Mouse (Mus musculus) hindbrain, embryonic 12.5 days (tissue): ENCODE measurements at regions not wholly inside any gene's neighbourhood (a gene's known extent, or its start where the extent isn't known, plus 50 kb on each side); places are given as distances from the start of the nearest gene placed in this dataset.
"Not testable (repeated sequence)": the region's sequence is repeated elsewhere in the genome, so short reads cannot be mapped to it uniquely, and the experiment has no call there.

ENCODE experiments used
- ATAC-seq: fragments of 200-750 bp; cut with Nextera tagmentation; 2 replicates; pipeline ENCODE4 v1.8.0; 2017; ENCODE audit warnings: moderate TSS enrichment; ENCODE audit not compliant: low FRiP score
- H3K27ac ChIP-seq: fragments of 300-500 bp; sonication (generic); 2 replicates; pipeline ENCODE4 v1.5.1; 2016; ENCODE audit warnings: mild to moderate bottlenecking
- H3K27me3 ChIP-seq: fragments of 300-500 bp; sonication (generic); 2 replicates; pipeline ENCODE4 v1.6.1; 2016; ENCODE audit warnings: mild to moderate bottlenecking
- H3K36me3 ChIP-seq: fragments of 300-500 bp; sonication (generic); 2 replicates; pipeline ENCODE4 v1.6.1; 2016; ENCODE audit warnings: mild to moderate bottlenecking
- H3K4me1 ChIP-seq: fragments of 300-500 bp; sonication (generic); 2 replicates; pipeline ENCODE4 v1.6.1; 2016
- H3K4me2 ChIP-seq: fragments of 300-500 bp; sonication (generic); replicated peaks from 2 replicates; pipeline ENCODE4 v1.6.1; 2016; ENCODE audit warnings: mild to moderate bottlenecking
- H3K4me3 ChIP-seq: fragments of 300-500 bp; sonication (generic); 2 replicates; pipeline ENCODE4 v1.5.1; 2016; ENCODE audit warnings: mild to moderate bottlenecking
- H3K9ac ChIP-seq: fragments of 300-500 bp; sonication (generic); 2 replicates; pipeline ENCODE4 v1.6.1; 2016; ENCODE audit warnings: mild to moderate bottlenecking, moderate library complexity
- H3K9me3 ChIP-seq: fragments of 300-500 bp; sonication (generic); replicated peaks from 2 replicates; pipeline ENCODE4 v1.6.1; 2016; ENCODE audit warnings: mild to moderate bottlenecking
- WGBS: fragments of 180-500 bp; shearing (Covaris S2); methylation state at CpG from one replicate; pipeline ENCODE4 v1.1.7; 2016; 5-methylcytosine and 5-hydroxymethylcytosine counted together

GRCm38 (mm10) chr13:60471602-60472001, 130.1 kb upstream of the Dapk1 start:
- 82% methylated on average over 5 of the region's 5 CpGs for WGBS
- H3K4me2 ChIP-seq = no peak overlapping the region
- no peak overlapping the region for H3K4me3 ChIP-seq
- H3K4me1 ChIP-seq = no peaks in the 10 kb centered on the region
- no peaks in the 10 kb centered on the region for H3K27me3 ChIP-seq
- H3K36me3 ChIP-seq = no peaks in the 10 kb centered on the region
- ATAC-seq = no peak
- no peak overlapping the region for H3K27ac ChIP-seq
- no peak overlapping the region for H3K9ac ChIP-seq
- H3K9me3 ChIP-seq = no peaks in the 10 kb centered on the region

GRCm38 (mm10) chr13:60476366-60476765, 125.4 kb upstream of the Dapk1 start:
- H3K4me3 ChIP-seq = no peak overlapping the region

GRCm38 (mm10) chr13:60478301-60478700, 123.4 kb upstream of the Dapk1 start:
- no peak overlapping the region for H3K9ac ChIP-seq
- H3K4me1 ChIP-seq = peaks cover 20% of the 10 kb centered on the region
- no peaks in the 10 kb centered on the region for H3K9me3 ChIP-seq
- no peak for ATAC-seq
- peaks cover 7% of the 10 kb centered on the region for H3K27me3 ChIP-seq
- no peaks in the 10 kb centered on the region for H3K36me3 ChIP-seq
- 79% methylated on average over 6 of the region's 6 CpGs for WGBS
- no peak overlapping the region for H3K4me2 ChIP-seq
- no peak overlapping the region for H3K4me3 ChIP-seq
- H3K27ac ChIP-seq = no peak overlapping the region

More at GRCm38 (mm10) chr13:60476366-60476765, 125.4 kb upstream of the Dapk1 start:
- no peak for ATAC-seq
- H3K27ac ChIP-seq = no peak overlapping the region
- no peak overlapping the region for H3K4me2 ChIP-seq
- H3K36me3 ChIP-seq = no peaks in the 10 kb centered on the region
- H3K4me1 ChIP-seq = peaks cover 20% of the 10 kb centered on the region
- peaks cover 7% of the 10 kb centered on the region for H3K27me3 ChIP-seq
- H3K9me3 ChIP-seq = no peaks in the 10 kb centered on the region
- WGBS = 91% methylated on average over 2 of the region's 2 CpGs
- H3K9ac ChIP-seq = no peak overlapping the region

GRCm38 (mm10) chr13:60479043-60479861, 122.5 kb upstream of the Dapk1 start:
- no peak overlapping the region for H3K27ac ChIP-seq
- H3K36me3 ChIP-seq = no peaks in the 10 kb centered on the region
- peak; percentile 66; the same call in 1 of the 2 replicates for ATAC-seq
- WGBS = 10% methylated on average over 18 of the region's 18 CpGs
- H3K4me3 ChIP-seq = peak overlapping the region; percentile 20
- H3K4me1 ChIP-seq = peaks cover 20% of the 10 kb centered on the region
- H3K9ac ChIP-seq = peak overlapping the region; percentile 50
- H3K27me3 ChIP-seq = peaks cover 7% of the 10 kb centered on the region
- H3K4me2 ChIP-seq = peak overlapping the region; percentile 67
- no peaks in the 10 kb centered on the region for H3K9me3 ChIP-seq

- Histone ChIP-seq H3K27me3 (peaks cover 7% of the 10 kb centered on the region), H3K9ac (no peak overlapping the region), H3K4me3 (no peak overlapping the region), H3K27ac (no peak overlapping the region), H3K4me2 (peak overlapping the region; percentile 67), H3K9me3 (no peaks in the 10 kb centered on the region), H3K36me3 (no peaks in the 10 kb centered on the region), H3K4me1 (peaks cover 20% of the 10 kb centered on the region)
- ATAC-seq = peak; percentile 51; the same call in 1 of the 2 replicates
- WGBS = 12% methylated on average over 13 of the region's 13 CpGs
Measured at GRCm38 (mm10) chr13:60479862-60480730, 121.7 kb upstream of the Dapk1 start.

- Histone ChIP-seq H3K4me2 (peak overlapping the region; percentile 67), H3K9ac (no peak overlapping the region), H3K4me1 (peaks cover 20% of the 10 kb centered on the region), H3K4me3 (peak overlapping the region; percentile 16; the same call in 1 of the 2 replicates), H3K9me3 (no peaks in the 10 kb centered on the region), H3K27ac (no peak overlapping the region), H3K36me3 (no peaks in the 10 kb centered on the region), H3K27me3 (peaks cover 7% of the 10 kb centered on the region)
- 3% methylated on average over 21 of the region's 21 CpGs for WGBS
- no peak for ATAC-seq
Measured at GRCm38 (mm10) chr13:60480731-60481431, 120.9 kb upstream of the Dapk1 start.

- ATAC-seq, H3K9me3 ChIP-seq, H3K36me3 ChIP-seq, H3K9ac ChIP-seq, H3K27ac ChIP-seq, H3K27me3 ChIP-seq, H3K4me3 ChIP-seq: not testable (repeated sequence)
- Histone ChIP-seq H3K4me2 (peak overlapping the region; percentile 67; the same call in 1 of the 2 replicates), H3K4me1 (peaks cover 22% of the 10 kb centered on the region)
- WGBS = 68% methylated on average over 11 of the region's 11 CpGs
Measured at GRCm38 (mm10) chr13:60481451-60481850, 120.3 kb upstream of the Dapk1 start.

GRCm38 (mm10) chr13:60481946-60482345, 119.8 kb upstream of the Dapk1 start:
- Histone ChIP-seq H3K4me3 (no peak overlapping the region), H3K4me1 (peaks cover 22% of the 10 kb centered on the region), H3K9me3 (no peaks in the 10 kb centered on the region), H3K27ac (no peak overlapping the region), H3K4me2 (no peak overlapping the region), H3K9ac (no peak overlapping the region), H3K27me3 (peaks cover 7% of the 10 kb centered on the region), H3K36me3 (no peaks in the 10 kb centered on the region)
- 91% methylated on average over 6 of the region's 6 CpGs for WGBS
- no peak for ATAC-seq

GRCm38 (mm10) chr13:60486105-60486504, 115.6 kb upstream of the Dapk1 start:
- no peak overlapping the region for H3K4me3 ChIP-seq
- 77% methylated on average over 2 of the region's 2 CpGs for WGBS

GRCm38 (mm10) chr13:60486871-60487270, 114.9 kb upstream of the Dapk1 start:
- Histone ChIP-seq H3K4me2 (no peak overlapping the region), H3K9me3 (no peaks in the 10 kb centered on the region), H3K4me3 (no peak overlapping the region), H3K27ac (no peak overlapping the region), H3K4me1 (peaks cover 7% of the 10 kb centered on the region), H3K27me3 (no peaks in the 10 kb centered on the region), H3K36me3 (no peaks in the 10 kb centered on the region), H3K9ac (no peak overlapping the region)
- no peak for ATAC-seq
- 97% methylated on average over 5 of the region's 5 CpGs for WGBS

More at GRCm38 (mm10) chr13:60486105-60486504, 115.6 kb upstream of the Dapk1 start:
- H3K4me2 ChIP-seq = no peak overlapping the region
- H3K4me1 ChIP-seq = peaks cover 8% of the 10 kb centered on the region
- no peak for ATAC-seq
- no peak overlapping the region for H3K27ac ChIP-seq
- H3K27me3 ChIP-seq = peaks cover 2% of the 10 kb centered on the region
- no peak overlapping the region for H3K9ac ChIP-seq
- no peaks in the 10 kb centered on the region for H3K9me3 ChIP-seq
- no peaks in the 10 kb centered on the region for H3K36me3 ChIP-seq

GRCm38 (mm10) chr13:60488131-60488883, 113.4 kb upstream of the Dapk1 start:
- Histone ChIP-seq H3K9ac (no peak overlapping the region), H3K9me3 (no peaks in the 10 kb centered on the region), H3K4me1 (peaks cover 7% of the 10 kb centered on the region), H3K4me2 (no peak overlapping the region), H3K4me3 (no peak overlapping the region), H3K27ac (no peak overlapping the region), H3K36me3 (no peaks in the 10 kb centered on the region), H3K27me3 (no peaks in the 10 kb centered on the region)
- no peak for ATAC-seq
- 69% methylated on average over 13 of the region's 13 CpGs for WGBS
